Mouse (Mus musculus) liver, embryonic 13.5 days (tissue): ENCODE data around the gene Snd1. TPM values are rescaled to one million over a fixed set of nuclear protein-coding genes. Genes with fewer than 3 reads are reported as not detected.
A peak's percentile ranks its signal among the peaks of the same experiment; 100 is the strongest.

Experiments used
- ATAC-seq: fragments of 200-750 bp; cut with Nextera tagmentation; 2 replicates; pipeline ENCODE4 v1.8.0; 2017; ENCODE audit warnings: low read depth, mild to moderate bottlenecking, moderate number of reproducible peaks, moderate library complexity
- DNase-seq: peaks from one replicate; pipeline ENCODE4 v3.0.0; 2022
- H3K27ac ChIP-seq: fragments of 300-500 bp; sonication (generic); 2 replicates; pipeline ENCODE4 v1.5.1; 2015; ENCODE audit warnings: moderate library complexity, mild to moderate bottlenecking, inconsistent platforms
- H3K27me3 ChIP-seq: fragments of 300-500 bp; sonication (generic); 2 replicates; pipeline ENCODE4 v1.6.1; 2015; ENCODE audit warnings: mild to moderate bottlenecking, inconsistent platforms
- H3K36me3 ChIP-seq: fragments of 300-500 bp; sonication (generic); 2 replicates; pipeline ENCODE4 v1.6.1; 2015; ENCODE audit warnings: mild to moderate bottlenecking, inconsistent platforms
- H3K4me1 ChIP-seq: fragments of 300-500 bp; sonication (generic); replicated peaks from 2 replicates; pipeline ENCODE4 v1.6.1; 2015; ENCODE audit warnings: inconsistent platforms
- H3K4me2 ChIP-seq: fragments of 300-500 bp; sonication (generic); 2 replicates; pipeline ENCODE4 v1.6.1; 2015; ENCODE audit warnings: inconsistent platforms, mild to moderate bottlenecking, moderate library complexity
- H3K4me3 ChIP-seq: fragments of 300-500 bp; sonication (generic); replicated peaks from 2 replicates; pipeline ENCODE4 v1.5.1; 2015; ENCODE audit warnings: mild to moderate bottlenecking, inconsistent platforms
- H3K9ac ChIP-seq: fragments of 300-500 bp; sonication (generic); 2 replicates; pipeline ENCODE4 v1.6.1; 2015; ENCODE audit warnings: mild to moderate bottlenecking, inconsistent platforms
- H3K9me3 ChIP-seq: fragments of 300-500 bp; sonication (generic); replicated peaks from 2 replicates; pipeline ENCODE4 v1.6.1; 2016; ENCODE audit warnings: inconsistent platforms
- whole genome bisulfite sequencing: fragments of 180-500 bp; shearing (Covaris S2); methylation state at CpG from one replicate; pipeline ENCODE4 v1.1.7; 2015; ENCODE audit not compliant: insufficient replicate concordance; 5-methylcytosine and 5-hydroxymethylcytosine counted together
- polyA plus RNA-seq: library from polyadenylated mRNA; unstranded; fragments of >200 nt; fragmentation: Nextera tagmentation; extraction: Ambion mirVana; gene quantifications from 2 replicates; pipeline ENCODE4 v1.2.1, GENCODE M21; 2015

Snd1 gene
- polyA plus RNA-seq, 1 experiment from 2014 or later: 55.2 TPM

DNA sequence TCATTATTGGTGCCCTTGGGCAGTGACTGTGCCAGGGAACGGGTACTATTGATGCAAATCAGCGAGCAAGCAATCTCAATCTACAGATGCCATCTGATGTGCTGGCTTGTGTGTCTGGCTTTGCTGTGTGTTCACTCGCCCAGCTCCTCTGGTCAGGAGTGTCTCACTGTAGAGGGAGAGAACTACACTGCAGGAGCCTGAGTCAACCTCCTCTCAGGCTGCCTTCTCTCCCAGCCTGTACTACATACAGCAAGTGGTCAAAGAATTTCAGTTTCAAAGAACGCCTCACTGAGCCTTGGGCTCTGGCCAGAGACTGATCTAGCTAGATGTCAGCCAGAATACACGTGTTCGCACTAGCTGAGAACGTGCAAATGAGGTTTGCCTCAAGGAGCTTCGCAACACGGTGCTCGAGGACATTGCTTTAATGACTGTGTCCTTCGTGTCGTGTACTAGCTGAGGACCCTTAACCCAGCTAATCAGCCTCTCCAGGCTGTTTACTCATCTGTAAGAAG, 420.1 kb downstream of the Snd1 start:
- Histone ChIP-seq H3K4me3 (no peak overlapping the region), H3K36me3 (peaks cover 17% of the 10 kb centered on the region; the same call in 1 of the 2 replicates), H3K4me2 (no peak overlapping the region), H3K9me3 (no peaks in the 10 kb centered on the region), H3K27me3 (no peaks in the 10 kb centered on the region), H3K27ac (no peak overlapping the region), H3K4me1 (no peaks in the 10 kb centered on the region), H3K9ac (no peak overlapping the region)
- DNase-seq (no peak), ATAC-seq (no peak)
- 77% methylated on average over 12 of the region's 12 CpGs for WGBS

- Histone ChIP-seq H3K36me3 (peaks cover 11% of the 10 kb centered on the region; the same call in 1 of the 2 replicates), H3K9me3 (no peaks in the 10 kb centered on the region), H3K4me2 (no peak overlapping the region), H3K9ac (no peak overlapping the region), H3K27me3 (no peaks in the 10 kb centered on the region), H3K27ac (no peak overlapping the region), H3K4me3 (no peak overlapping the region), H3K4me1 (no peaks in the 10 kb centered on the region)
- 56% methylated on average over 6 of the region's 6 CpGs for WGBS
- DNase-seq (no peak), ATAC-seq (no peak)
These were observed 420.8 kb downstream of the Snd1 start for GRCm38 (mm10) chr6:28895726-28896125.

DNA sequence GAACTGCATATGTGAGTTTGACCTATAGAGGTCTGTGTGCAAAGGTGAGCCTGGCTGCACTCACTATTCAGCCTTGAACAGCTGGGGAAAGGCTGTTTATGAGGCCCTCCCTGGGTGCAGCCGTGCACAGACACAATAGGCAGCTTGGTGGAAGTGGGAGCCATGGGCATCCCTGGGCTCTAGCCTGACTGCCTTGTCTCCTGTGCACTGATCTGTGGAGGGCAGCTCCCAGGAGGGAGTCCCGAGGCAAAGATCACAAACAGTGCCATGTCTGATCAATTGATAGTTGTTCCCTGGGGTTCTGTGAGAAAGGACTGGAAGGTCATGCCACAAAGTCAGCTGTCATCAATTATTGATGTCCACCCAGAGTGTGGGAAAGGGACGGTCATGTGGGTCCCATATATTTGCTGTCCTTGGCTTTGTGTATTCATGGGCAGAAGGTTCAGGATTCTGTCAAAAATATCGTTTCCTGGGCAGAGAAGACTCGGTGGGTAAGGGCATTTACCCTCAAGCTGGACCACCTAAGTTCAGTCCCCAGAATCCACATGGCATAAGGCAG, 421.9 kb downstream of the Snd1 start:
- no peaks in the 10 kb centered on the region for H3K9me3 ChIP-seq
- no peak overlapping the region for H3K27ac ChIP-seq
- H3K36me3 ChIP-seq: peaks cover 5% of the 10 kb centered on the region; the same call in 1 of the 2 replicates
- ATAC-seq (no peak), DNase-seq (no peak)
- no peak overlapping the region for H3K4me2 ChIP-seq
- WGBS: 52% methylated on average over 5 of the region's 5 CpGs
- H3K27me3 ChIP-seq: no peaks in the 10 kb centered on the region
- H3K4me3 ChIP-seq: no peak overlapping the region
- no peak overlapping the region for H3K9ac ChIP-seq
- no peaks in the 10 kb centered on the region for H3K4me1 ChIP-seq

- Histone ChIP-seq H3K9ac (no peak overlapping the region), H3K27me3 (no peaks in the 10 kb centered on the region), H3K4me3 (no peak overlapping the region), H3K9me3 (no peaks in the 10 kb centered on the region), H3K4me2 (no peak overlapping the region), H3K4me1 (no peaks in the 10 kb centered on the region), H3K27ac (no peak overlapping the region), H3K36me3 (no peaks in the 10 kb centered on the region)
- WGBS: 57% methylated on average over 11 of the region's 11 CpGs
- ATAC-seq: no peak
- no peak for DNase-seq
These were observed 422.6 kb downstream of the Snd1 start for GRCm38 (mm10) chr6:28897326-28898085.

DNA sequence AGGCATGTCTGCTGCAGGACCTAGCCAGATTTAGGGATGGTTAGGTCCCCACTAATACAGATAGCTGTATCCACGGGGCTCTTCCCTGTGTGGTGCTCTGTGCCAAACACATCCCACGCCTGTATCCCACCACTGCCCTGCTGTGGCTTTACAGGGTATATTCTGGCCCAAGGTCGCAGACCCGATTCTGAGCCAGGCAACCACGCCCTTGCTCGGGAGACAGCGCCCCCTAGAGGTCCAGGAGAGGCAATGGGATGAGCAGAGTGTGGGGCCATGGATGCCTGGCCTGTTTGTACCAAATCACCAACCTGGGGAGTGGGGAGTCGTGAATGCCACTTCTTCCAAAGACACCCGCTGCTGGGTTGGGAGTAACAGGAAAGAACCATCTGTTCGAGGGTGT, 423.9 kb downstream of the Snd1 start:
- Histone ChIP-seq H3K9me3 (no peaks in the 10 kb centered on the region), H3K4me2 (no peak overlapping the region), H3K9ac (no peak overlapping the region), H3K27me3 (no peaks in the 10 kb centered on the region), H3K4me1 (no peaks in the 10 kb centered on the region), H3K27ac (no peak overlapping the region), H3K36me3 (no peaks in the 10 kb centered on the region), H3K4me3 (no peak overlapping the region)
- WGBS: 12% methylated on average over 10 of the region's 10 CpGs
- peak; percentile 25 for DNase-seq
- no peak for ATAC-seq

GRCm38 (mm10) chr6:28902573-28902972, 427.6 kb downstream of the Snd1 start:
- DNase-seq (no peak), ATAC-seq (no peak)
- no peaks in the 10 kb centered on the region for H3K27me3 ChIP-seq
- H3K4me3 ChIP-seq: no peak overlapping the region
- no peaks in the 10 kb centered on the region for H3K4me1 ChIP-seq
- H3K4me2 ChIP-seq: no peak overlapping the region
- H3K9ac ChIP-seq: no peak overlapping the region
- H3K9me3 ChIP-seq: no peaks in the 10 kb centered on the region; the same call in 1 of the 2 replicates
- no peak overlapping the region for H3K27ac ChIP-seq
- H3K36me3 ChIP-seq: no peaks in the 10 kb centered on the region
- WGBS: 38% methylated on average over 2 of the region's 2 CpGs

- Histone ChIP-seq H3K27me3 (no peaks in the 10 kb centered on the region), H3K27ac (no peak overlapping the region), H3K4me2 (no peak overlapping the region), H3K9ac (no peak overlapping the region), H3K4me3 (no peak overlapping the region), H3K36me3 (no peaks in the 10 kb centered on the region), H3K4me1 (no peaks in the 10 kb centered on the region), H3K9me3 (no peaks in the 10 kb centered on the region; the same call in 1 of the 2 replicates)
- DNase-seq: no peak
- 39% methylated on average over 4 of the region's 4 CpGs for WGBS
- ATAC-seq: no peak
These were observed 429.5 kb downstream of the Snd1 start for GRCm38 (mm10) chr6:28904417-28904816.

DNA sequence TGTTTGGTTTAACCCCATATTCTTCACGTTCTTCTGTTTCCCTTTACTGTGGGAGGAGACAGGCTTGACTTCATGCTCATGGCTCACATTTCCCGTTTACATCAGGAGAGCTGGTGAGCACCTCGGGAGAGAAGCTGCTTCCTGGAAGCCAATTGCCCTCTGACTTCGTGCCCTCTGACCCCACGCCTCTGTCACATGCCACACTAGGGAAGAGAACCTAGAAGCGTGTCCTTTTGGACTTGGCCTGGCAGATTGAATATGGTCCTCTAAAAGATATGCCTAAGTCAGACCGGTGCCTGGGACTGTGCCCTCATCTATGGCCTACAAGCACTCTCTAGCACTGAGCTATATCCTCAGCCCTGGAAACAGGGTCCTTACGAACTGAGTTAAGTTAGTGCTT, 430.4 kb downstream of the Snd1 start:
- no peak for DNase-seq
- Histone ChIP-seq H3K4me3 (no peak overlapping the region), H3K27me3 (no peaks in the 10 kb centered on the region), H3K4me1 (no peaks in the 10 kb centered on the region), H3K9me3 (no peaks in the 10 kb centered on the region; the same call in 1 of the 2 replicates), H3K4me2 (no peak overlapping the region), H3K27ac (no peak overlapping the region), H3K36me3 (no peaks in the 10 kb centered on the region), H3K9ac (no peak overlapping the region)
- no peak for ATAC-seq
- WGBS: 52% methylated on average over 8 of the region's 8 CpGs

DNA sequence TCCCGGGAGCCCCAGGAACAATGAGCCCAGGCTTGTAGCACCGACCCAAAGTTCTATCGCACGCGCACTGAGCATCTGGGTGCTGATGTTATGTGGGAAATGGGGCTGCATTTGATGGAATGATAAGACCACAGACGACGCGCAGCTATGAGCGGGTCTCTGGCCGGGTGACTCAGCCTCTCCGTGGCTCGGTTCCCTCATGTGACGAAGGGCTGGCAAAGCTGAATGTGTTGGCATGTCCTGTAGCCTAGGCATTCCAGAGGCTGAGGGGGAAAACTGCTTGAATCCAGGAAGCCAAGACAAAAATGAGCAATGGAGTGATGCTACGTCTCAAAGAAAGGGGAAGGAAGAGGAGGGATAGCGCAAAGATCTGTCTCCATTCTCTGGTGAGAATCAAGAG, 434.9 kb downstream of the Snd1 start:
- DNase-seq (no peak), ATAC-seq (no peak)
- Histone ChIP-seq H3K27ac (no peak overlapping the region), H3K4me2 (no peak overlapping the region), H3K9ac (no peak overlapping the region), H3K27me3 (no peaks in the 10 kb centered on the region), H3K4me1 (no peaks in the 10 kb centered on the region), H3K9me3 (no peaks in the 10 kb centered on the region), H3K36me3 (no peaks in the 10 kb centered on the region), H3K4me3 (no peak overlapping the region)
- 54% methylated on average over 15 of the region's 15 CpGs for WGBS

DNA sequence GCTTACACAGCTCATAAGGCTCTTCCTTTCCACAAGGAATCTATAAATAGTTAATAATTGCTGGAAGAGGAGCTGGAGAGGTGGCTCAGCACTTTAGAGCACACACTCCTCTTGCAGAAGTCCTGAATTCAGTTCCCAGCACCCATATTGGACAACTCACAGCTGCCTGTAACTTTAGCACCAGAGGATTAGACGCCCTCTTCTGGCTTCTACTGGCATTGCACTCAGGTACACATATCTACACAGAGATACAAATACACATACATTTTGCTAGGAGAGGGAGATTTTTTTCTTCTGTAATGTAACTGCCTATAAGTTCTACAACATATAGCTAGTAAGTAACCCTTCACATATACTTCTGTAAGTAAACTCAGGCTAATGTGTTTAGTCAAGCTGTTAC, 440.0 kb downstream of the Snd1 start:
- DNase-seq (no peak), ATAC-seq (no peak)
- no peak overlapping the region for H3K9ac ChIP-seq
- H3K9me3 ChIP-seq: 0 out of 2 replicates have a peak, but pooled peaks cover 5% of the 10 kb centered on the region
- no peak overlapping the region for H3K4me3 ChIP-seq
- no peaks in the 10 kb centered on the region for H3K27me3 ChIP-seq
- no peaks in the 10 kb centered on the region for H3K36me3 ChIP-seq
- no peaks in the 10 kb centered on the region for H3K4me1 ChIP-seq
- H3K4me2 ChIP-seq: no peak overlapping the region
- WGBS: 24% methylated on average over 1 of the region's 1 CpGs
- no peak overlapping the region for H3K27ac ChIP-seq

- DNase-seq: no peak
- no peaks in the 10 kb centered on the region for H3K27me3 ChIP-seq
- H3K27ac ChIP-seq: no peak overlapping the region
- no peak overlapping the region for H3K4me2 ChIP-seq
- no peak overlapping the region for H3K4me3 ChIP-seq
- 0 out of 2 replicates have a peak, but pooled peaks cover 5% of the 10 kb centered on the region for H3K9me3 ChIP-seq
- H3K4me1 ChIP-seq: no peaks in the 10 kb centered on the region
- WGBS: 31% methylated on average over 8 of the region's 8 CpGs
- no peak for ATAC-seq
- H3K9ac ChIP-seq: no peak overlapping the region
- no peaks in the 10 kb centered on the region for H3K36me3 ChIP-seq
These were observed 441.7 kb downstream of the Snd1 start for GRCm38 (mm10) chr6:28916630-28917029.
